Mouse (Mus musculus) forebrain, embryonic 11.5 days (tissue): Measurements from ENCODE around the gene Sowaha. TPM values are rescaled to one million over a fixed set of nuclear protein-coding genes. Genes with fewer than 3 reads are reported as not detected.

Experiments used
- ATAC-seq: fragments of 200-750 bp; cut with Nextera tagmentation; replicated peaks from 2 replicates; pipeline ENCODE4 v1.8.0; 2017; ENCODE audit warnings: moderate TSS enrichment; ENCODE audit not compliant: low FRiP score
- DNase-seq: peaks from one replicate; pipeline ENCODE4 v3.0.0-alpha.2; 2017; ENCODE audit warnings: low spot score
- H3K27ac ChIP-seq: fragments of 300-500 bp; sonication (generic); 2 replicates; pipeline ENCODE4 v1.5.1; 2014; ENCODE audit warnings: low read depth, low read length
- H3K27me3 ChIP-seq: fragments of 300-500 bp; sonication (generic); 2 replicates; pipeline ENCODE4 v1.6.1; 2014; ENCODE audit warnings: mild to moderate bottlenecking, low read length, mixed read lengths; ENCODE audit not compliant: control insufficient read depth, insufficient read depth
- H3K36me3 ChIP-seq: fragments of 300-500 bp; sonication (generic); 2 replicates; pipeline ENCODE4 v1.6.1; 2014; ENCODE audit warnings: mild to moderate bottlenecking, low read length, moderate library complexity, mixed read lengths; ENCODE audit not compliant: control insufficient read depth, insufficient read depth
- H3K4me1 ChIP-seq: fragments of 300-500 bp; sonication (generic); replicated peaks from 2 replicates; pipeline ENCODE4 v1.6.1; 2014; ENCODE audit warnings: low read length, mixed read lengths; ENCODE audit not compliant: control insufficient read depth, insufficient read depth
- H3K4me2 ChIP-seq: fragments of 300-500 bp; sonication (generic); 2 replicates; pipeline ENCODE4 v1.6.1; 2014; ENCODE audit warnings: low read depth, mild to moderate bottlenecking, low read length, moderate library complexity, mixed read lengths; ENCODE audit not compliant: severe bottlenecking
- H3K4me3 ChIP-seq: fragments of 300-500 bp; sonication (generic); 2 replicates; pipeline ENCODE4 v1.5.1; 2014; ENCODE audit warnings: low read depth, low read length
- H3K9ac ChIP-seq: fragments of 300-500 bp; sonication (generic); 2 replicates; pipeline ENCODE4 v1.6.1; 2014; ENCODE audit warnings: low read length
- H3K9me3 ChIP-seq: fragments of 300-500 bp; sonication (generic); 2 replicates; pipeline ENCODE4 v1.6.1; 2016; ENCODE audit warnings: low read length, mixed read lengths; ENCODE audit not compliant: control insufficient read depth
- WGBS: fragments of 180-500 bp; shearing (Covaris S2); extraction: QIAGEN DNeasy Blood & Tissue Kit; methylation state at CpG from one replicate; pipeline ENCODE4 v1.1.7; 2014; 5-methylcytosine and 5-hydroxymethylcytosine counted together
- polyA plus RNA-seq: library from polyadenylated mRNA; unstranded; fragments of >200 nt; fragmentation: Nextera tagmentation; extraction: Ambion mirVana; gene quantifications from 2 replicates; pipeline ENCODE4 v1.2.1, GENCODE M21; 2014

The Sowaha gene
- polyA plus RNA-seq, 1 experiment from 2014 or later = 0.77 TPM

DNA sequence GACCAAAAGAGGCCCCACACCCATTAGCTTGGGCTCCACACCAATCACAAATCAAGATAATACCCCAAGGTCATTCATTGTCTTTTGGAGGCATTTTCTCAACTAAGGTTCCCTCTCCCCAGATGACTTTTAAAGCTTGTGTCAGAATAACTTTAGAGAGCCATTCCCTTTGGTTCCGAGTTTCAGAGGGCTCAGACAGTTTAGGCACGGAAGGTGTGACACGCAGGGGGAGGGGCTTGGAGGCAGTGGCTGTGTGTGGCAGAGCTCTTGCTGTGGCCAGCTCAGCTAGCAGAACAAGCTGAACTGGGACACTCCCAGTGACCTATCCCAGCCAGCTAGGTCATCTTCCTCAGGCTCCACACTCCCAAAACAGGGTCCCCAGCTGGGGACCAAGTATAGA, 28.5 kb upstream of the Sowaha start:
- H3K9ac ChIP-seq = no peak overlapping the region
- no peaks in the 10 kb centered on the region for H3K4me1 ChIP-seq
- DNase-seq (no peak), ATAC-seq (no peak)
- H3K4me2 ChIP-seq = no peak overlapping the region
- no peak overlapping the region for H3K4me3 ChIP-seq
- H3K27me3 ChIP-seq = no peaks in the 10 kb centered on the region
- H3K36me3 ChIP-seq = no peaks in the 10 kb centered on the region
- 63% methylated on average over 3 of the region's 3 CpGs for WGBS
- H3K27ac ChIP-seq = no peak overlapping the region
- no peaks in the 10 kb centered on the region for H3K9me3 ChIP-seq

- H3K4me3 ChIP-seq = no peak overlapping the region
- no peak overlapping the region for H3K9ac ChIP-seq
- H3K27ac ChIP-seq = no peak overlapping the region
- H3K4me2 ChIP-seq = no peak overlapping the region
- no peak for ATAC-seq
- H3K27me3 ChIP-seq = no peaks in the 10 kb centered on the region
- H3K9me3 ChIP-seq = no peaks in the 10 kb centered on the region
- no peaks in the 10 kb centered on the region for H3K36me3 ChIP-seq
- no peak for DNase-seq
- WGBS = 82% methylated on average over 7 of the region's 7 CpGs
- no peaks in the 10 kb centered on the region for H3K4me1 ChIP-seq
Observed at GRCm38 (mm10) chr11:53508152-53508551, 28.1 kb upstream of the Sowaha start.

GRCm38 (mm10) chr11:53507098-53507805, 27.2 kb upstream of the Sowaha start:
- Histone ChIP-seq H3K27ac (no peak overlapping the region), H3K9ac (no peak overlapping the region), H3K4me2 (no peak overlapping the region), H3K36me3 (no peaks in the 10 kb centered on the region), H3K4me3 (no peak overlapping the region), H3K4me1 (no peaks in the 10 kb centered on the region), H3K9me3 (no peaks in the 10 kb centered on the region), H3K27me3 (no peaks in the 10 kb centered on the region)
- 87% methylated on average over 9 of the region's 9 CpGs for whole genome bisulfite sequencing
- DNase-seq (no peak), ATAC-seq (no peak)

GRCm38 (mm10) chr11:53505026-53505663, 25.1 kb upstream of the Sowaha start:
- Histone ChIP-seq H3K4me1 (peaks cover 4% of the 10 kb centered on the region; the same call in 1 of the 2 replicates), H3K4me2 (no peak overlapping the region), H3K36me3 (no peaks in the 10 kb centered on the region), H3K27ac (no peak overlapping the region), H3K4me3 (no peak overlapping the region), H3K27me3 (no peaks in the 10 kb centered on the region), H3K9ac (no peak overlapping the region), H3K9me3 (no peaks in the 10 kb centered on the region)
- WGBS = 85% methylated on average over 5 of the region's 5 CpGs
- ATAC-seq = no peak
- DNase-seq = no peak

- Histone ChIP-seq H3K9ac (no peak overlapping the region), H3K4me2 (no peak overlapping the region), H3K36me3 (no peaks in the 10 kb centered on the region), H3K27ac (no peak overlapping the region), H3K27me3 (no peaks in the 10 kb centered on the region), H3K4me1 (peaks cover 4% of the 10 kb centered on the region; the same call in 1 of the 2 replicates), H3K4me3 (no peak overlapping the region), H3K9me3 (no peaks in the 10 kb centered on the region)
- no peak for ATAC-seq
- 93% methylated on average over 8 of the region's 8 CpGs for WGBS
- DNase-seq = no peak
Observed at GRCm38 (mm10) chr11:53504376-53504775, 24.3 kb upstream of the Sowaha start.

DNA sequence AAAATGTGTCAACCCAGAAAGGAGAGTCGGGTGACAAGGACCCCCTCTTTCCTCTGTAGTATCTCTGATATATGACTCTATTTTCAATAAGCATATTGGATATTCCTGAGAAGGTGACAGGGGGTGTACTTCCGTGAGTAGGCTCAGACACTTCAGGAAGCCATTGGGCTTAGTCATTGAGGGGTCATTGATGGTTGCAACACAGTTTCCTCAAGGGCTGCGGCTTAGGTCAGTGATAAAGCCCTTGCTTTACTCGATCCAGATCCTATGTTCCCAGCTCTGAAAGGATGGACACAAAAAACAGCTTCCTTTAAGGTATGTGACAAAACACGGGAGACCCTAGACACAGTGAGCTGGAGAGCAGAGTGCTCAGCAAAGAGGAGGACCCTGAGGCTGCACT, 23.7 kb upstream of the Sowaha start:
- WGBS = 86% methylated on average over 5 of the region's 5 CpGs
- H3K27ac ChIP-seq = no peak overlapping the region
- no peak overlapping the region for H3K4me2 ChIP-seq
- H3K27me3 ChIP-seq = no peaks in the 10 kb centered on the region
- ATAC-seq (no peak), DNase-seq (no peak)
- H3K4me1 ChIP-seq = peaks cover 4% of the 10 kb centered on the region; the same call in 1 of the 2 replicates
- H3K4me3 ChIP-seq = no peak overlapping the region
- no peaks in the 10 kb centered on the region for H3K36me3 ChIP-seq
- H3K9ac ChIP-seq = no peak overlapping the region
- no peaks in the 10 kb centered on the region for H3K9me3 ChIP-seq

- Histone ChIP-seq H3K27ac (no peak overlapping the region), H3K27me3 (no peaks in the 10 kb centered on the region), H3K9ac (no peak overlapping the region), H3K4me2 (no peak overlapping the region), H3K4me3 (no peak overlapping the region), H3K36me3 (no peaks in the 10 kb centered on the region), H3K9me3 (no peaks in the 10 kb centered on the region), H3K4me1 (peaks cover 4% of the 10 kb centered on the region; the same call in 1 of the 2 replicates)
- ATAC-seq (no peak), DNase-seq (no peak)
- 83% methylated on average over 8 of the region's 8 CpGs for WGBS
Observed at GRCm38 (mm10) chr11:53502039-53502765, 22.1 kb upstream of the Sowaha start.

GRCm38 (mm10) chr11:53500569-53500968, 20.5 kb upstream of the Sowaha start:
- Histone ChIP-seq H3K9me3 (no peaks in the 10 kb centered on the region), H3K27me3 (no peaks in the 10 kb centered on the region), H3K4me1 (peaks cover 4% of the 10 kb centered on the region; the same call in 1 of the 2 replicates), H3K4me2 (peak overlapping the region; percentile 34; the same call in 1 of the 2 replicates), H3K27ac (no peak overlapping the region), H3K4me3 (no peak overlapping the region), H3K36me3 (no peaks in the 10 kb centered on the region), H3K9ac (no peak overlapping the region)
- WGBS = 9% methylated on average over 11 of the region's 11 CpGs
- ATAC-seq = peak; percentile 46; the same call in 1 of the 2 replicates
- peak; percentile 61 for DNase-seq
